In genomic region chr5:124056219-124056618, GRCm38 (mm10) we compare ENCODE assay signal across 21 mouse cellular contexts. TPM values are rescaled to one million over a fixed set of nuclear protein-coding genes. Genes with fewer than 3 reads are reported as not detected.
DNase-seq lines count a peak whose midpoint lies in the region; ATAC-seq and TF ChIP-seq lines count a peak whose summit lies in the region.
"Had no signal": no experiment of that assay in that cellular context is flagged by ENCODE, and none has a peak within 500 bp of the region (broad histone marks: within the 10 kb centered on the region; RNA-seq: fewer than 3 reads in every experiment).

No protein-coding gene starts in this region.

- no peaks in the 10 kb centered on the region for H3K9me3 ChIP-seq in hindbrain, postnatal 0 days (ENCODE audit: low read length)
- no peaks in the 10 kb centered on the region for H3K9me3 ChIP-seq in hindbrain, embryonic 14.5 days (ENCODE audit: control insufficient read depth, low read length)
- H3K9me3 ChIP-seq in lung, postnatal 0 days (ENCODE audit: low read length): no peaks in the 10 kb centered on the region
- H3K9me3 ChIP-seq in stomach, postnatal 0 days (ENCODE audit: control insufficient read depth, low read length): no peaks in the 10 kb centered on the region
- H3K9me3 ChIP-seq: embryonic facial prominence, embryonic 15.5 days; hindbrain, embryonic 15.5 days had no signal

- H3K27ac ChIP-seq in hindbrain, postnatal 0 days: no peak overlapping the region
- no peak overlapping the region for H3K27ac ChIP-seq in hindbrain, embryonic 14.5 days
- H3K27ac ChIP-seq in lung, postnatal 0 days (ENCODE audit: low read length): no peak overlapping the region
- H3K27ac ChIP-seq in stomach, postnatal 0 days (replicated peaks): no peak overlapping the region
- H3K27ac ChIP-seq: embryonic facial prominence, embryonic 15.5 days; hindbrain, embryonic 15.5 days; macrophage; midbrain, embryonic 10.5 days had no signal

- no peak for ATAC-seq in hindbrain, postnatal 0 days
- no peak for ATAC-seq in hindbrain, embryonic 14.5 days (ENCODE audit: low FRiP score)
- no peak for ATAC-seq in lung, postnatal 0 days
- ATAC-seq in stomach, postnatal 0 days (ENCODE audit: low FRiP score, low TSS enrichment): no peak

- WGBS in hindbrain, postnatal 0 days: 100% methylated on average over 1 of the region's 1 CpGs
- 100% methylated on average over 1 of the region's 1 CpGs for WGBS in hindbrain, embryonic 14.5 days
- 97% methylated on average over 1 of the region's 1 CpGs for WGBS in lung, postnatal 0 days
- 97% methylated on average over 1 of the region's 1 CpGs for WGBS in stomach, postnatal 0 days

- no peaks in the 10 kb centered on the region for H3K36me3 ChIP-seq in hindbrain, postnatal 0 days (ENCODE audit: insufficient read depth, low read length)
- H3K36me3 ChIP-seq in hindbrain, embryonic 14.5 days (replicated peaks; ENCODE audit: control insufficient read depth, insufficient read depth): no peaks in the 10 kb centered on the region
- no peaks in the 10 kb centered on the region for H3K36me3 ChIP-seq in lung, postnatal 0 days (ENCODE audit: insufficient read depth, low read length)
- no peaks in the 10 kb centered on the region for H3K36me3 ChIP-seq in stomach, postnatal 0 days (ENCODE audit: control insufficient read depth, insufficient read depth, low read length)
- H3K36me3 ChIP-seq: embryonic facial prominence, embryonic 15.5 days; hindbrain, embryonic 15.5 days; midbrain, embryonic 10.5 days had no signal

- H3K4me1 ChIP-seq in hindbrain, postnatal 0 days (ENCODE audit: insufficient read depth, low read length): no peaks in the 10 kb centered on the region
- no peaks in the 10 kb centered on the region for H3K4me1 ChIP-seq in hindbrain, embryonic 14.5 days (replicated peaks; ENCODE audit: control insufficient read depth, insufficient read depth, low read length)
- no peaks in the 10 kb centered on the region for H3K4me1 ChIP-seq in lung, postnatal 0 days (ENCODE audit: insufficient read depth, low read depth, low read length)
- H3K4me1 ChIP-seq in stomach, postnatal 0 days (replicated peaks; ENCODE audit: control insufficient read depth, insufficient read depth): no peaks in the 10 kb centered on the region

- peak; percentile 37 for TF ChIP-seq CTCF in hindbrain, postnatal 0 days (IDR thresholded peaks at IDR 0.05; ENCODE audit: low read depth)
- TF ChIP-seq CTCF in lung, postnatal 0 days (IDR thresholded peaks at IDR 0.05): peak; percentile 22
- TF ChIP-seq CTCF in stomach, postnatal 0 days (IDR thresholded peaks at IDR 0.05; ENCODE audit: low read depth): peak; percentile 47

- H3K4me2 ChIP-seq in hindbrain, postnatal 0 days (ENCODE audit: low read depth, low read length): no peak overlapping the region
- H3K4me2 ChIP-seq in hindbrain, embryonic 14.5 days (replicated peaks): no peak overlapping the region
- no peak overlapping the region for H3K4me2 ChIP-seq in lung, postnatal 0 days (replicated peaks; ENCODE audit: low read depth, low read length)
- H3K4me2 ChIP-seq in stomach, postnatal 0 days (replicated peaks; ENCODE audit: low read depth): no peak overlapping the region
- H3K4me2 ChIP-seq: embryonic facial prominence, embryonic 15.5 days; hindbrain, embryonic 15.5 days; lung, embryonic 14.5 days had no signal

- H3K27me3 ChIP-seq in hindbrain, postnatal 0 days (ENCODE audit: insufficient read depth, low read length): no peaks in the 10 kb centered on the region
- no peaks in the 10 kb centered on the region for H3K27me3 ChIP-seq in hindbrain, embryonic 14.5 days (ENCODE audit: control insufficient read depth, insufficient read depth, low read length)
- no peaks in the 10 kb centered on the region for H3K27me3 ChIP-seq in lung, postnatal 0 days (replicated peaks; ENCODE audit: insufficient read depth, low read length)
- no peaks in the 10 kb centered on the region for H3K27me3 ChIP-seq in stomach, postnatal 0 days (ENCODE audit: control insufficient read depth, insufficient read depth, low read length)
- H3K27me3 ChIP-seq: embryonic facial prominence, embryonic 15.5 days; hindbrain, embryonic 15.5 days had no signal

- no peak for DNase-seq in hindbrain, postnatal 0 days (ENCODE audit: low spot score)
- DNase-seq in hindbrain, embryonic 14.5 days (ENCODE audit: low spot score): no peak
- no peak for DNase-seq in lung, postnatal 0 days (ENCODE audit: low spot score)
- DNase-seq in lung, postnatal 10 days: no peak
- DNase-seq in T-cell, adult 2 months (ENCODE audit: low spot score): peak; percentile 31
- no peak for DNase-seq in stomach, postnatal 0 days (ENCODE audit: low spot score)
- DNase-seq in left cerebral cortex, adult 9 months (ENCODE audit: low spot score in 2 of 2): no peak
- DNase-seq: adrenal gland, postnatal 36 days; cerebellum, adult 2 months; cerebellum, postnatal 36 days; gastrocnemius, postnatal 10 days; heart, adult 11 months; heart, postnatal 36 days; left cerebral cortex, postnatal 4 days; lung, embryonic 14.5 days; spleen, adult 18-20 months; thymus, adult 2 months had no signal

- no peak overlapping the region for H3K9ac ChIP-seq in hindbrain, postnatal 0 days (replicated peaks; ENCODE audit: low read length)
- H3K9ac ChIP-seq in hindbrain, embryonic 14.5 days: no peak overlapping the region
- H3K9ac ChIP-seq in lung, postnatal 0 days (replicated peaks; ENCODE audit: low read depth): no peak overlapping the region
- no peak overlapping the region for H3K9ac ChIP-seq in stomach, postnatal 0 days (ENCODE audit: low read length)
- H3K9ac ChIP-seq: embryonic facial prominence, embryonic 15.5 days; hindbrain, embryonic 15.5 days; lung, embryonic 14.5 days had no signal

- H3K4me3 ChIP-seq in hindbrain, postnatal 0 days (ENCODE audit: low read length): no peak overlapping the region
- H3K4me3 ChIP-seq in hindbrain, embryonic 14.5 days (replicated peaks; ENCODE audit: low read length): no peak overlapping the region
- no peak overlapping the region for H3K4me3 ChIP-seq in lung, postnatal 0 days (ENCODE audit: low read depth, low read length)
- no peak overlapping the region for H3K4me3 ChIP-seq in stomach, postnatal 0 days (ENCODE audit: low read depth, low read length)
- H3K4me3 ChIP-seq: embryonic facial prominence, embryonic 15.5 days; hindbrain, embryonic 15.5 days; midbrain, embryonic 10.5 days had no signal

- TF ChIP-seq EP300 in lung, postnatal 0 days (IDR thresholded peaks at IDR 0.05): no peak
- TF ChIP-seq EP300 in stomach, postnatal 0 days (optimal IDR thresholded peaks at IDR 0.05): no peak

RNA-seq across cellular contexts. Expression of gene Vps37b, which starts 24.1 kb away (rescaled TPM):
- 104 and 110 TPM in 2 replicates for total RNA-seq in hindbrain, postnatal 0 days (2014; rRNA removed)
- polyA plus RNA-seq in hindbrain, postnatal 0 days (2015; fragmentation: Nextera tagmentation; extraction: Ambion mirVana): 94.0 and 95.1 TPM in 2 replicates
- 59.5 and 61.7 TPM in 2 replicates for polyA plus RNA-seq in hindbrain, embryonic 14.5 days (2014; fragmentation: Nextera tagmentation; extraction: Ambion mirVana)
- polyA plus RNA-seq in lung, postnatal 0 days (2015; fragmentation: Nextera tagmentation; extraction: Ambion mirVana): 28.5 and 31.0 TPM in 2 replicates
- 31.0 and 35.8 TPM in 2 replicates for polyA plus RNA-seq in stomach, postnatal 0 days (2015; fragmentation: Nextera tagmentation; extraction: Ambion mirVana)

RNA-seq across cellular contexts. Expression of gene Abcb9, which starts 39.4 kb away (rescaled TPM):
- 69.3 and 71.2 TPM in 2 replicates for total RNA-seq in hindbrain, postnatal 0 days (2014; rRNA removed)
- 30.8 and 34.5 TPM in 2 replicates for polyA plus RNA-seq in hindbrain, postnatal 0 days (2015; fragmentation: Nextera tagmentation; extraction: Ambion mirVana)
- polyA plus RNA-seq in hindbrain, embryonic 14.5 days (2014; fragmentation: Nextera tagmentation; extraction: Ambion mirVana): 13.2 and 14.5 TPM in 2 replicates
- polyA plus RNA-seq in lung, postnatal 0 days (2015; fragmentation: Nextera tagmentation; extraction: Ambion mirVana): 2.6 and 3.1 TPM in 2 replicates
- 7.7 and 8.2 TPM in 2 replicates for polyA plus RNA-seq in stomach, postnatal 0 days (2015; fragmentation: Nextera tagmentation; extraction: Ambion mirVana)

RNA-seq across cellular contexts. Expression of gene Ogfod2, which starts 55.9 kb away (rescaled TPM):
- 52.0 and 110 TPM in 2 replicates for total RNA-seq in hindbrain, postnatal 0 days (2014; rRNA removed)
- 36.0 and 38.2 TPM in 2 replicates for polyA plus RNA-seq in hindbrain, postnatal 0 days (2015; fragmentation: Nextera tagmentation; extraction: Ambion mirVana)
- 21.8 and 26.4 TPM in 2 replicates for polyA plus RNA-seq in hindbrain, embryonic 14.5 days (2014; fragmentation: Nextera tagmentation; extraction: Ambion mirVana)
- 27.4 and 29.4 TPM in 2 replicates for polyA plus RNA-seq in lung, postnatal 0 days (2015; fragmentation: Nextera tagmentation; extraction: Ambion mirVana)
- 19.0 and 21.0 TPM in 2 replicates for polyA plus RNA-seq in stomach, postnatal 0 days (2015; fragmentation: Nextera tagmentation; extraction: Ambion mirVana)

RNA-seq across cellular contexts. Expression of gene Arl6ip4, which starts 59.7 kb away (rescaled TPM):
- total RNA-seq in hindbrain, postnatal 0 days (2014; rRNA removed): 32.5 and 45.2 TPM in 2 replicates
- polyA plus RNA-seq in hindbrain, postnatal 0 days (2015; fragmentation: Nextera tagmentation; extraction: Ambion mirVana): 115 and 121 TPM in 2 replicates
- polyA plus RNA-seq in hindbrain, embryonic 14.5 days (2014; fragmentation: Nextera tagmentation; extraction: Ambion mirVana): 62.6 and 72.1 TPM in 2 replicates
- polyA plus RNA-seq in lung, postnatal 0 days (2015; fragmentation: Nextera tagmentation; extraction: Ambion mirVana): 92.2 and 99.7 TPM in 2 replicates
- 77.1 and 78.9 TPM in 2 replicates for polyA plus RNA-seq in stomach, postnatal 0 days (2015; fragmentation: Nextera tagmentation; extraction: Ambion mirVana)
